Mouse (Mus musculus) bone marrow macrophage, adult 2 months (primary cell): ENCODE measurements around the gene Zc3h15. TPM values are rescaled to one million over a fixed set of nuclear protein-coding genes. Genes with fewer than 3 reads are reported as not detected.

Experiments
- H3K27ac ChIP-seq: 2 replicates; pipeline ENCODE4 v1.5.1; 2012; ENCODE audit warnings: low read depth, low read length; ENCODE audit not compliant: insufficient read depth
- H3K4me1 ChIP-seq: 2 replicates; pipeline ENCODE4 v1.6.1; 2012; ENCODE audit warnings: low read length; ENCODE audit not compliant: control insufficient read depth, insufficient read depth
- H3K4me3 ChIP-seq: 2 replicates; pipeline ENCODE4 v1.5.1; 2012; ENCODE audit warnings: mild to moderate bottlenecking, low read length, moderate library complexity; ENCODE audit not compliant: insufficient read depth
- CTCF ChIP-seq: IDR thresholded peaks from 2 replicates; pipeline ENCODE4 v1.5.1; 2012; ENCODE audit warnings: low read depth, mild to moderate bottlenecking, low read length, moderate library complexity
- POLR2A ChIP-seq: IDR thresholded peaks from 2 replicates; pipeline ENCODE4 v1.6.1; 2012; ENCODE audit warnings: mild to moderate bottlenecking, low read depth, low read length, borderline replicate concordance
- polyA plus RNA-seq: library from polyadenylated mRNA; stranded (reverse); fragments of >200 nt; gene quantifications from 2 replicates; pipeline ENCODE4 v1.2.4, GENCODE M21; 2012; ENCODE audit not compliant: missing spikeins, insufficient read depth, insufficient read length

The Zc3h15 gene
- 79.0 and 82.7 TPM in 2 replicates for polyA plus RNA-seq

- Histone ChIP-seq H3K4me1 (peaks cover 6% of the 10 kb centered on the region; the same call in 1 of the 2 replicates), H3K27ac (peak within 1 kb of the TSS; percentile 58), H3K4me3 (peak within 1 kb of the TSS; percentile 83)
- TF ChIP-seq POLR2A (no peak), CTCF (0 out of 2 replicates have a peak, but pooled peaks have one; percentile 22)
Observed at GRCm38 (mm10) chr2:83644276-83645252, at the start of gene Zc3h15. Gene Zc3h15 (plus strand): TSS chr2:83644435.

GRCm38 (mm10) chr2:83620558-83621367 lies 23.5 kb upstream of the Zc3h15 start:
- no peak overlapping the region for H3K27ac ChIP-seq
- H3K4me3 ChIP-seq = no peak overlapping the region
- TF ChIP-seq POLR2A (no peak), CTCF (no peak)
- H3K4me1 ChIP-seq = peaks cover 4% of the 10 kb centered on the region; the same call in 1 of the 2 replicates

GRCm38 (mm10) chr2:83621511-83621910 lies 22.7 kb upstream of the Zc3h15 start:
- Histone ChIP-seq H3K27ac (no peak overlapping the region), H3K4me1 (peaks cover 4% of the 10 kb centered on the region; the same call in 1 of the 2 replicates), H3K4me3 (no peak overlapping the region)
- no peak for TF ChIP-seq CTCF
- no peak for TF ChIP-seq POLR2A

- no peak for TF ChIP-seq POLR2A
- no peak for TF ChIP-seq CTCF
- Histone ChIP-seq H3K4me3 (no peak overlapping the region), H3K4me1 (peaks cover 4% of the 10 kb centered on the region; the same call in 1 of the 2 replicates), H3K27ac (no peak overlapping the region)
Observed at GRCm38 (mm10) chr2:83622792-83623191, 21.4 kb upstream of the Zc3h15 start.

GRCm38 (mm10) chr2:83624045-83624444 lies 20.2 kb upstream of the Zc3h15 start:
- no peak for TF ChIP-seq POLR2A
- TF ChIP-seq CTCF = no peak
- Histone ChIP-seq H3K4me3 (no peak overlapping the region), H3K4me1 (peaks cover 4% of the 10 kb centered on the region; the same call in 1 of the 2 replicates), H3K27ac (no peak overlapping the region)

- no peak overlapping the region for H3K27ac ChIP-seq
- H3K4me3 ChIP-seq = no peak overlapping the region
- no peak for TF ChIP-seq POLR2A
- peak; percentile 98 for TF ChIP-seq CTCF
- peaks cover 4% of the 10 kb centered on the region; the same call in 1 of the 2 replicates for H3K4me1 ChIP-seq
Observed at GRCm38 (mm10) chr2:83625226-83626108, 18.8 kb upstream of the Zc3h15 start.

GRCm38 (mm10) chr2:83626881-83627280 lies 17.4 kb upstream of the Zc3h15 start:
- no peak overlapping the region for H3K4me3 ChIP-seq
- TF ChIP-seq CTCF (no peak), POLR2A (no peak)
- H3K4me1 ChIP-seq = peaks cover 4% of the 10 kb centered on the region; the same call in 1 of the 2 replicates
- no peak overlapping the region for H3K27ac ChIP-seq

GRCm38 (mm10) chr2:83627495-83627894 lies 16.7 kb upstream of the Zc3h15 start:
- no peak overlapping the region for H3K4me3 ChIP-seq
- peaks cover 4% of the 10 kb centered on the region; the same call in 1 of the 2 replicates for H3K4me1 ChIP-seq
- no peak overlapping the region for H3K27ac ChIP-seq
- TF ChIP-seq CTCF (no peak), POLR2A (no peak)

- no peak overlapping the region for H3K4me3 ChIP-seq
- H3K4me1 ChIP-seq = peaks cover 4% of the 10 kb centered on the region; the same call in 1 of the 2 replicates
- H3K27ac ChIP-seq = no peak overlapping the region
- TF ChIP-seq POLR2A (no peak), CTCF (no peak)
Observed at GRCm38 (mm10) chr2:83627932-83628331, 16.3 kb upstream of the Zc3h15 start.
